Mouse (Mus musculus): ENCODE measurements around the gene Unc13b. TPM values are rescaled to one million over a fixed set of nuclear protein-coding genes. Genes with fewer than 3 reads are reported as not detected.
"Not testable (repeated sequence)": the region's sequence is repeated elsewhere in the genome, so short reads cannot be mapped to it uniquely, and the experiment has no call there.

The Unc13b gene
- polyA plus RNA-seq, 1 experiment = 0.54 TPM

- no peak overlapping the region for H3K4me3 ChIP-seq (replicated peaks)
- no peaks in the 10 kb centered on the region for H3K36me3 ChIP-seq (replicated peaks; ENCODE audit: low read length)
- H3K27me3 ChIP-seq (replicated peaks) = peaks cover 6% of the 10 kb centered on the region
- TF ChIP-seq FLI1 (IDR thresholded peaks at IDR 0.05; ENCODE audit: low read length) (no peak), GATA1 (IDR thresholded peaks at IDR 0.05; ENCODE audit: borderline replicate concordance, low read length) (no peak)
- no peaks in the 10 kb centered on the region for H3K4me1 ChIP-seq
- H3K9me3 ChIP-seq = no peaks in the 10 kb centered on the region
Observed at GRCm38 (mm10) chr4:43078071-43078718, 19.4 kb downstream of the Unc13b start.

DNA sequence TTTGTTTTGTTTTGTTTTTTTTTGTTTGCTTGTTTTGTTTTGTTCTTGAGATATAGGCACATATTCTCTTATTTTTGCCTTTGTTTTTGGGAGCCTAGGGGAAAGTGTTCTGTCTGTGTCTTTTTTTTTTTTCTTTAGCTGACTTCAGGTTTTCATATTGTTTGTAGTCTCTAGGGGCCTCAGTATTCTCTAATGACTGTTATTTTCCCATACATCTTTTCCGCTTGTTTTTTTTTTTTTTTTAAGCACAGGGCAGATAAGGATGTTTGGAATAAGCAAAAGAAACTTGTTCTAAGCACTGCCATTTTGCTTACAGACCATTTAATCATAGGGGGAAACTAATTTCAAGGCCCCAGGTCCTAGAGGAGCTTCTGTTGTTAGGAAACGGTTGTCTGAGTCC, 23.7 kb downstream of the Unc13b start:
- Histone ChIP-seq H3K4me3 (replicated peaks) (no peak overlapping the region), H3K4me1 (no peaks in the 10 kb centered on the region), H3K9me3 (no peaks in the 10 kb centered on the region), H3K27me3 (replicated peaks) (peaks cover 4% of the 10 kb centered on the region), H3K36me3 (replicated peaks; ENCODE audit: low read length) (no peaks in the 10 kb centered on the region)
- TF ChIP-seq GATA1 (IDR thresholded peaks at IDR 0.05; ENCODE audit: borderline replicate concordance, low read length) = no peak
- TF ChIP-seq FLI1 (IDR thresholded peaks at IDR 0.05; ENCODE audit: low read length) = no peak

- Histone ChIP-seq H3K27me3 (replicated peaks) (peaks cover 2% of the 10 kb centered on the region), H3K4me1 (no peaks in the 10 kb centered on the region), H3K9me3 (no peaks in the 10 kb centered on the region)
Observed at GRCm38 (mm10) chr4:43089950-43090349, 31.2 kb downstream of the Unc13b start.

GRCm38 (mm10) chr4:43091183-43091582, 32.4 kb downstream of the Unc13b start:
- TF ChIP-seq GATA1 (IDR thresholded peaks at IDR 0.05; ENCODE audit: borderline replicate concordance, low read length) (no peak), FLI1 (IDR thresholded peaks at IDR 0.05; ENCODE audit: low read length) (no peak)
- H3K9me3 ChIP-seq = no peaks in the 10 kb centered on the region

More at GRCm38 (mm10) chr4:43089950-43090349, 31.2 kb downstream of the Unc13b start:
- Histone ChIP-seq H3K36me3 (replicated peaks; ENCODE audit: low read length) (no peaks in the 10 kb centered on the region), H3K4me3 (replicated peaks) (no peak overlapping the region)
- no peak for TF ChIP-seq GATA1 (IDR thresholded peaks at IDR 0.05; ENCODE audit: borderline replicate concordance, low read length)
- no peak for TF ChIP-seq FLI1 (IDR thresholded peaks at IDR 0.05; ENCODE audit: low read length)

GRCm38 (mm10) chr4:43113491-43113890, 54.7 kb downstream of the Unc13b start:
- Histone ChIP-seq H3K27me3 (replicated peaks) (no peaks in the 10 kb centered on the region), H3K4me1 (peaks cover 7% of the 10 kb centered on the region; the same call in 1 of the 2 replicates), H3K9me3 (no peaks in the 10 kb centered on the region), H3K36me3 (replicated peaks; ENCODE audit: low read length) (no peaks in the 10 kb centered on the region), H3K4me3 (replicated peaks) (no peak overlapping the region)
- TF ChIP-seq GATA1 (IDR thresholded peaks at IDR 0.05; ENCODE audit: borderline replicate concordance, low read length) (no peak), FLI1 (IDR thresholded peaks at IDR 0.05; ENCODE audit: low read length) (no peak)

More at GRCm38 (mm10) chr4:43091183-43091582, 32.4 kb downstream of the Unc13b start:
- no peak overlapping the region for H3K4me3 ChIP-seq (replicated peaks)
- no peaks in the 10 kb centered on the region for H3K4me1 ChIP-seq
- no peaks in the 10 kb centered on the region for H3K36me3 ChIP-seq (replicated peaks; ENCODE audit: low read length)
- H3K27me3 ChIP-seq (replicated peaks) = peaks cover 2% of the 10 kb centered on the region

GRCm38 (mm10) chr4:43114512-43114911, 55.8 kb downstream of the Unc13b start:
- Histone ChIP-seq H3K4me1 (peaks cover 7% of the 10 kb centered on the region; the same call in 1 of the 2 replicates), H3K27me3 (replicated peaks) (no peaks in the 10 kb centered on the region), H3K9me3 (no peaks in the 10 kb centered on the region), H3K4me3 (replicated peaks) (no peak overlapping the region), H3K36me3 (replicated peaks; ENCODE audit: low read length) (no peaks in the 10 kb centered on the region)
- no peak for TF ChIP-seq GATA1 (IDR thresholded peaks at IDR 0.05; ENCODE audit: borderline replicate concordance, low read length)
- TF ChIP-seq FLI1 (IDR thresholded peaks at IDR 0.05; ENCODE audit: low read length) = no peak

DNA sequence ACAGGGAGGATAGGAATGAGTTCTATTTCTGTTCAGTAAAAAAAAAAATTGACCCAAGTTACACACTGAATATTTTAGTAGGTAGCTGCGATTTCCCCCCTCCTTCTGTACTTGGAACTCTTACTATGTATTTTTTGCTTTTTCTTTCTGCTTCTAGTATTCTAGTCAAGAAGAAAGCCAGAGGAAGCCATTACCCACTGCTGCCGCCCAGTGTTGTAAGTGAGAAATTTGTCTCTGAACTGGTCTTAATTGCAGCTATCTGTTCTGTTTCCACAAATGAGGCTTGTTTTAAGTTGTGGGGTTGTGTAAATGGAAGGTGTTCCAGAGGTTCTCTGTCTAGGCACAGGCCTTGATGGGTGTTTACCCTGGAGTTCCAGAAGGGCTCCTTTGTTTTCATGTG, 56.2 kb downstream of the Unc13b start:
- Histone ChIP-seq H3K27me3 (replicated peaks) (no peaks in the 10 kb centered on the region), H3K9me3 (no peaks in the 10 kb centered on the region), H3K4me3 (replicated peaks) (no peak overlapping the region), H3K4me1 (peaks cover 7% of the 10 kb centered on the region; the same call in 1 of the 2 replicates), H3K36me3 (replicated peaks; ENCODE audit: low read length) (no peaks in the 10 kb centered on the region)
- no peak for TF ChIP-seq FLI1 (IDR thresholded peaks at IDR 0.05; ENCODE audit: low read length)
- no peak for TF ChIP-seq GATA1 (IDR thresholded peaks at IDR 0.05; ENCODE audit: borderline replicate concordance, low read length)

DNA sequence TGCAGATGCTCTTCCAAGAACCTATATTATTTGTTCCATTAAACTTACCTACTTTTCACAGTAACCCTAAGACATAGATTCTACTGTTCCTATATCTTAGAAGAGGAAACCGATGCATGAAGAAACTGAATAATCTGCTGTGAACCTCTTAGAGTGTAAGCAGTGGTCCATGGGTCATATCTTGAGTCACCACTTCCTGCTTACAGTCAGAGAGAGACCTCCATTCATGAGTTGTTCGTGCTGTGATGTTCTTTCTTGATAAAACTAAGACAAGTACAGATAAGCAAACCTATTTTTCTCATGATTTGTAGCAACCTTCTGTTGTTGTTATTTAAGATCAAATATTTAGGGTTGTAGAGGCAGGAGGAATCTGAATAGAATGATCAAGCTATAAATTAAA, 57.5 kb downstream of the Unc13b start:
- Histone ChIP-seq H3K4me1 (peaks cover 7% of the 10 kb centered on the region; the same call in 1 of the 2 replicates), H3K27me3 (replicated peaks) (no peaks in the 10 kb centered on the region)

DNA sequence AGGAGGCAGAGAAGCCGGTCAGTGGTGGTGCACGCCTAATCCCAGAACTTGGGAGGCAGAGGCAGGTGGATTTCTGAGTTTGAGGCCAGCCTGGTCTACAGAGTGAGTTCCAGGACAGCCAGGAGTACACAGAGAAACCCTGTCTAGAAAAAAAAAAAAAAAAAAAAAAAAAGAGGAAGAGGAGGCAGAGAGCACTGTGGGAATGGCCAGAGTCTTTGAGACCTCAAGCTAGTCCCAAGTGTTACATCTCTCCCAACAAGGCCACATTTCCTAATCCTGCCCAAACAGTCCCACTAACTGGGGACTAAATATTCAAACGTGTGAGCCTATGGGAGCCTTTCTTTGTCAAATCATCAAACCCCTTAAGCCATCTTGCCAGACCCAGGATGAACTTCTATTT, 71.0 kb downstream of the Unc13b start:
- TF ChIP-seq GATA1 (IDR thresholded peaks at IDR 0.05; ENCODE audit: borderline replicate concordance, low read length) = no peak
- no peak for TF ChIP-seq FLI1 (IDR thresholded peaks at IDR 0.05; ENCODE audit: low read length)
- Histone ChIP-seq H3K4me1 (no peaks in the 10 kb centered on the region), H3K27me3 (replicated peaks) (no peaks in the 10 kb centered on the region), H3K4me3 (replicated peaks) (no peak overlapping the region), H3K36me3 (replicated peaks; ENCODE audit: low read length) (no peaks in the 10 kb centered on the region), H3K9me3 (no peaks in the 10 kb centered on the region)

More for the DNA sequence above, 57.5 kb downstream of the Unc13b start:
- Histone ChIP-seq H3K9me3 (no peaks in the 10 kb centered on the region), H3K4me3 (replicated peaks) (no peak overlapping the region), H3K36me3 (replicated peaks; ENCODE audit: low read length) (no peaks in the 10 kb centered on the region)
- no peak for TF ChIP-seq GATA1 (IDR thresholded peaks at IDR 0.05; ENCODE audit: borderline replicate concordance, low read length)
- no peak for TF ChIP-seq FLI1 (IDR thresholded peaks at IDR 0.05; ENCODE audit: low read length)

DNA sequence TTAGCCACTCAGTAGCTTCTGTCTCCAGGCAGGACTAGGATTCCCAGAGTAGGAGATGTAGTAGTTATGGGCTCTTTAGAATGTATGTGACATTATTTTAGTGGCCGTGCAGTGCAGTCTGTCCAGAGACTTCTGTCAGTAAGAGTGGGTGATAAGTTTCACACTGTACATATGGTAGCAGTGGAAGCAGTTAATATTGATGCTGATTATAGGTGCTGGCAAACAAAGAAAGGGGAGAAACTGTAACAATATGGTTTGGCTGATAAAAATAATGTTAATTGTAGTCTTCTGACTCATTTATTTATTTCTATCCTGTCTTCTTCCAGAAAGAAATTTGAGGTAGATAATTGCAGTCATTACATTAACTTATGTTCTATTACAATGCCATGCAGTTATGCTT, 83.9 kb downstream of the Unc13b start:
- TF ChIP-seq GATA1 (IDR thresholded peaks at IDR 0.05; ENCODE audit: borderline replicate concordance, low read length) (no peak), FLI1 (IDR thresholded peaks at IDR 0.05; ENCODE audit: low read length) (no peak)
- no peaks in the 10 kb centered on the region for H3K4me1 ChIP-seq

DNA sequence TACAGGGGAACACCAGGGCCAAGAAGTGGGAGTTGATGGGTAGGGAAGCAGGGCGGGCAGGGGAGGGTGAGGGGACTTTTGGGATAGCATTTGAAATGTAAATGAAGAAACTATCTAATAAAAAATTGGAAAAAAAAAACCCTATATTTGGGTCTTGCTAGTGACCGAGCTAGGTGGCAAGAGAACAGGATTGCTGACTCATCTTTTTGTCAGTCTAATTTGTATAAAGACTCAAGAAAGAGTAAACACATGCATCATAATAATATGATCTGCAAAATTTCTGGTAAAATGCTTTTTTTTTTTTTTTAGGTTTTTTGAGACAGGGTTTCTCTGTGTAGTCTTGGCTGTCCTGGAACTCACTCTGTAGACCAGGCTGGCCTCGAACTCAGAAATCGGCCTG, 93.7 kb downstream of the Unc13b start:
- not testable (repeated sequence) for H3K27me3 ChIP-seq (replicated peaks); H3K36me3 ChIP-seq (replicated peaks; ENCODE audit: low read length); H3K4me1 ChIP-seq; H3K9me3 ChIP-seq; H3K4me3 ChIP-seq (replicated peaks)

More for the DNA sequence above, 83.9 kb downstream of the Unc13b start:
- Histone ChIP-seq H3K27me3 (replicated peaks) (peaks cover 2% of the 10 kb centered on the region), H3K4me3 (replicated peaks) (no peak overlapping the region), H3K9me3 (no peaks in the 10 kb centered on the region; the same call in 1 of the 2 replicates), H3K36me3 (replicated peaks; ENCODE audit: low read length) (no peaks in the 10 kb centered on the region)
